Mouse (Mus musculus) gastrocnemius, adult 8-10 months (tissue): ENCODE results near the gene Pdrg1. TPM values are rescaled to one million over a fixed set of nuclear protein-coding genes. Genes with fewer than 3 reads are reported as not detected.

Experiments
- DNase-seq, 2 experiments: peaks; one replicate each; pipeline ENCODE4 v3.0.0; 2022; ENCODE audit warnings: low spot score in 2 of 2
- total RNA-seq, 4 experiments: library from RNA; stranded (reverse); gene quantifications; 2 replicates each; pipeline ENCODE4 v1.2.4; 2022

Pdrg1 gene
- total RNA-seq, 4 experiments from 2014 or later = 71.5 to 83.6 (median 81.3) TPM

- no peak for DNase-seq
Observed at GRCm38 (mm10) chr2:153031126-153032082, 16.2 kb upstream of the Pdrg1 start, which contains the start of gene Xkr7. Gene Xkr7, plus strand, starts transcription at chr2:153031852.

- DNase-seq = no peak
Observed at GRCm38 (mm10) chr2:153030422-153030821, 15.2 kb upstream of the Pdrg1 start.

GRCm38 (mm10) chr2:153027501-153027900 is 12.3 kb upstream of the Pdrg1 start:
- DNase-seq = no peak

GRCm38 (mm10) chr2:153026052-153026451 is 10.8 kb upstream of the Pdrg1 start:
- DNase-seq = no peak

- DNase-seq = no peak
Observed at GRCm38 (mm10) chr2:153022855-153023254, 7.6 kb upstream of the Pdrg1 start.

- no peak for DNase-seq
Observed at GRCm38 (mm10) chr2:153021163-153021562, 5.9 kb upstream of the Pdrg1 start.

- DNase-seq = no peak
Observed at GRCm38 (mm10) chr2:153019355-153019754, 4.1 kb upstream of the Pdrg1 start.

- no peak for DNase-seq
Observed at GRCm38 (mm10) chr2:153016786-153017185, 1.6 kb upstream of the Pdrg1 start.

- no peak for DNase-seq
Observed at GRCm38 (mm10) chr2:153015804-153016203, 577 bp upstream of the Pdrg1 start.

- no peak for DNase-seq
Observed at GRCm38 (mm10) chr2:153013724-153014515, 1.3 kb downstream of the Pdrg1 start.

- DNase-seq = no peak
Observed at GRCm38 (mm10) chr2:153009192-153009973, 5.8 kb downstream of the Pdrg1 start.

GRCm38 (mm10) chr2:153005981-153006380 is 9.2 kb downstream of the Pdrg1 start:
- no peak for DNase-seq

GRCm38 (mm10) chr2:153003681-153004338 is 11.4 kb downstream of the Pdrg1 start:
- no peak for DNase-seq

GRCm38 (mm10) chr2:153002492-153003248 is 12.6 kb downstream of the Pdrg1 start:
- DNase-seq = no peak

- no peak for DNase-seq
Observed at GRCm38 (mm10) chr2:152997046-152997445, 18.2 kb downstream of the Pdrg1 start.

GRCm38 (mm10) chr2:152991529-152991928 is 23.7 kb downstream of the Pdrg1 start:
- no peak for DNase-seq

GRCm38 (mm10) chr2:152985582-152985981 is 29.6 kb downstream of the Pdrg1 start:
- no peak for DNase-seq

- DNase-seq = no peak
Observed at GRCm38 (mm10) chr2:152976991-152977390, 38.2 kb downstream of the Pdrg1 start.

- no peak for DNase-seq
Observed at GRCm38 (mm10) chr2:152965555-152965954, 49.7 kb downstream of the Pdrg1 start.
